Mouse (Mus musculus) cerebellum, adult 2 months (tissue): ENCODE results near the gene Fam53b.

ENCODE experiments used
- CTCF ChIP-seq: fragments of 200-500 bp; IDR thresholded peaks from 2 replicates; pipeline ENCODE4 v1.5.1; 2011; ENCODE audit warnings: low read depth, mild to moderate bottlenecking, control low read depth, low read length, moderate library complexity, borderline replicate concordance; ENCODE audit not compliant: insufficient read depth
- POLR2A ChIP-seq: fragments of 200-500 bp; IDR thresholded peaks from 2 replicates; pipeline ENCODE4 v1.6.1; 2011; ENCODE audit warnings: low read length, control low read depth, borderline replicate concordance; ENCODE audit not compliant: insufficient read depth

GRCm38 (mm10) chr7:132682336-132682735 is 131.3 kb downstream of the Fam53b start:
- TF ChIP-seq CTCF (no peak), POLR2A (no peak)
